Mouse (Mus musculus): Measurements from ENCODE around the gene Rabggta. TPM values are rescaled to one million over a fixed set of nuclear protein-coding genes. Genes with fewer than 3 reads are reported as not detected.
"Not testable (repeated sequence)": the region's sequence is repeated elsewhere in the genome, so short reads cannot be mapped to it uniquely, and the experiment has no call there.

Gene Rabggta
- total and polyA plus RNA-seq, 2 experiments from 2014 or later: 21.8 to 36.8 TPM

- H3K9me3 ChIP-seq (replicated peaks; ENCODE audit: control insufficient read depth, low read length): no peaks in the 10 kb centered on the region
These were observed 41.1 kb upstream of the Rabggta start for GRCm38 (mm10) chr14:55763166-55763565.

GRCm38 (mm10) chr14:55762001-55762821 lies 40.1 kb upstream of the Rabggta start:
- peaks cover 19% of the 10 kb centered on the region for H3K27me3 ChIP-seq (ENCODE audit: control insufficient read depth, insufficient read depth, low read length)
- H3K4me1 ChIP-seq (ENCODE audit: control insufficient read depth, insufficient read depth): peaks cover 20% of the 10 kb centered on the region; the same call in 1 of the 2 replicates
- peak; percentile 55 for ATAC-seq (ENCODE audit: insufficient read depth, low read depth)
- no peaks in the 10 kb centered on the region for H3K36me3 ChIP-seq (replicated peaks; ENCODE audit: control insufficient read depth, insufficient read depth, low read length)
- 0 out of 2 replicates have a peak overlapping the region, but pooled peaks have one; percentile 5 for H3K27ac ChIP-seq (ENCODE audit: low read depth)
- H3K9me3 ChIP-seq (replicated peaks; ENCODE audit: control insufficient read depth, low read length): no peaks in the 10 kb centered on the region
- TF ChIP-seq EP300 (IDR thresholded peaks at IDR 0.05; ENCODE audit: low read depth) (no peak), CTCF (IDR thresholded peaks at IDR 0.05; ENCODE audit: low read depth) (peak; percentile 13; the same call in 1 of the 2 replicates)
- H3K9ac ChIP-seq (replicated peaks; ENCODE audit: low read depth, low read length): peak overlapping the region; percentile 37
- DNase-seq (ENCODE audit: low spot score): peak; percentile 65
- WGBS: under 1% methylated on average over 70 of the region's 77 CpGs
- peak overlapping the region; percentile 51 for H3K4me3 ChIP-seq (ENCODE audit: low read depth, low read length)
- peak overlapping the region; percentile 91 for H3K4me2 ChIP-seq (ENCODE audit: low read depth, low read length)

More at GRCm38 (mm10) chr14:55763166-55763565, 41.1 kb upstream of the Rabggta start:
- Histone ChIP-seq H3K4me3 (ENCODE audit: low read depth, low read length) (no peak overlapping the region), H3K27ac (ENCODE audit: low read depth) (0 out of 2 replicates have a peak overlapping the region, but pooled peaks have one; percentile 5), H3K4me2 (ENCODE audit: low read depth, low read length) (no peak overlapping the region; the same call in 1 of the 2 replicates), H3K4me1 (ENCODE audit: control insufficient read depth, insufficient read depth) (peaks cover 26% of the 10 kb centered on the region), H3K9ac (replicated peaks; ENCODE audit: low read depth, low read length) (peak overlapping the region; percentile 37; the same call in 1 of the 2 replicates), H3K36me3 (replicated peaks; ENCODE audit: control insufficient read depth, insufficient read depth, low read length) (no peaks in the 10 kb centered on the region), H3K27me3 (ENCODE audit: control insufficient read depth, insufficient read depth, low read length) (peaks cover 26% of the 10 kb centered on the region)
- no peak for TF ChIP-seq EP300 (IDR thresholded peaks at IDR 0.05; ENCODE audit: low read depth)
- no peak for TF ChIP-seq CTCF (IDR thresholded peaks at IDR 0.05; ENCODE audit: low read depth)
- DNase-seq (ENCODE audit: low spot score) (no peak), ATAC-seq (ENCODE audit: insufficient read depth, low read depth) (no peak)
- WGBS: 16% methylated on average over 7 of the region's 7 CpGs

- DNase-seq (ENCODE audit: low spot score): no peak
- WGBS: 78% methylated on average over 6 of the region's 6 CpGs
- ATAC-seq (ENCODE audit: insufficient read depth, low read depth): no peak
- H3K9me3 ChIP-seq (replicated peaks; ENCODE audit: control insufficient read depth, low read length): no peaks in the 10 kb centered on the region
- TF ChIP-seq EP300 (IDR thresholded peaks at IDR 0.05; ENCODE audit: low read depth) (no peak), CTCF (IDR thresholded peaks at IDR 0.05; ENCODE audit: low read depth) (no peak)
- H3K4me1 ChIP-seq (ENCODE audit: control insufficient read depth, insufficient read depth): peaks cover 20% of the 10 kb centered on the region; the same call in 1 of the 2 replicates
- H3K36me3 ChIP-seq (replicated peaks; ENCODE audit: control insufficient read depth, insufficient read depth, low read length): no peaks in the 10 kb centered on the region
- H3K4me2 ChIP-seq (ENCODE audit: low read depth, low read length): peak within 1 kb of the TSS; percentile 91
- peaks cover 17% of the 10 kb centered on the region for H3K27me3 ChIP-seq (ENCODE audit: control insufficient read depth, insufficient read depth, low read length)
- peak within 1 kb of the TSS; percentile 37 for H3K9ac ChIP-seq (replicated peaks; ENCODE audit: low read depth, low read length)
- H3K27ac ChIP-seq (ENCODE audit: low read depth): no peak within 1 kb of the TSS
- peak within 1 kb of the TSS; percentile 51 for H3K4me3 ChIP-seq (ENCODE audit: low read depth, low read length)
These were observed 39.1 kb upstream of the Rabggta start, which contains the start of gene Ltb4r2 for GRCm38 (mm10) chr14:55761163-55761562. Gene Ltb4r2 (plus strand): TSS chr14:55761428.

- peak; percentile 80 for TF ChIP-seq CTCF (IDR thresholded peaks at IDR 0.05; ENCODE audit: low read depth)
- Histone ChIP-seq H3K27me3 (ENCODE audit: control insufficient read depth, insufficient read depth, low read length) (peaks cover 12% of the 10 kb centered on the region), H3K4me2 (ENCODE audit: low read depth, low read length) (peak overlapping the region; percentile 54), H3K4me3 (ENCODE audit: low read depth, low read length) (peak overlapping the region; percentile 28), H3K4me1 (ENCODE audit: control insufficient read depth, insufficient read depth) (peaks cover 20% of the 10 kb centered on the region; the same call in 1 of the 2 replicates)
- DNase-seq (ENCODE audit: low spot score) (peak; percentile 53), ATAC-seq (ENCODE audit: insufficient read depth, low read depth) (peak; percentile 42)
- not testable (repeated sequence) for H3K36me3 ChIP-seq (replicated peaks; ENCODE audit: control insufficient read depth, insufficient read depth, low read length); H3K27ac ChIP-seq (ENCODE audit: low read depth); H3K9ac ChIP-seq (replicated peaks; ENCODE audit: low read depth, low read length); H3K9me3 ChIP-seq (replicated peaks; ENCODE audit: control insufficient read depth, low read length)
- WGBS: 1% methylated on average over 5 of the region's 6 CpGs
These were observed 38.1 kb upstream of the Rabggta start for GRCm38 (mm10) chr14:55760156-55760555.

GRCm38 (mm10) chr14:55758363-55758784 lies 36.3 kb upstream of the Rabggta start, which contains the start of gene Cideb:
Gene Cideb (minus strand): TSS chr14:55758458.
- Histone ChIP-seq H3K27ac (ENCODE audit: low read depth) (no peak within 1 kb of the TSS), H3K4me3 (ENCODE audit: low read depth, low read length) (no peak within 1 kb of the TSS), H3K36me3 (replicated peaks; ENCODE audit: control insufficient read depth, insufficient read depth, low read length) (peaks cover 27% of the 10 kb centered on the region), H3K9ac (replicated peaks; ENCODE audit: low read depth, low read length) (no peak within 1 kb of the TSS), H3K4me1 (ENCODE audit: control insufficient read depth, insufficient read depth) (peaks cover 16% of the 10 kb centered on the region; the same call in 1 of the 2 replicates), H3K9me3 (replicated peaks; ENCODE audit: control insufficient read depth, low read length) (no peaks in the 10 kb centered on the region), H3K4me2 (ENCODE audit: low read depth, low read length) (peak within 1 kb of the TSS; percentile 32), H3K27me3 (ENCODE audit: control insufficient read depth, insufficient read depth, low read length) (peaks cover 12% of the 10 kb centered on the region)
- ATAC-seq (ENCODE audit: insufficient read depth, low read depth): 0 out of 2 replicates have a peak, but pooled peaks have one; percentile 14
- peak; percentile 73 for DNase-seq (ENCODE audit: low spot score)
- TF ChIP-seq EP300 (IDR thresholded peaks at IDR 0.05; ENCODE audit: low read depth): no peak
- peak; percentile 73 for TF ChIP-seq CTCF (IDR thresholded peaks at IDR 0.05; ENCODE audit: low read depth)
- WGBS: 7% methylated on average over 8 of the region's 8 CpGs

All from heart, postnatal 0 days (tissue).